Mouse (Mus musculus): Measurements from ENCODE around the gene Nat8. TPM values are rescaled to one million over a fixed set of nuclear protein-coding genes. Genes with fewer than 3 reads are reported as not detected.
"Not testable (repeated sequence)": the region's sequence is repeated elsewhere in the genome, so short reads cannot be mapped to it uniquely, and the experiment has no call there.

The Nat8 gene
- polyA plus RNA-seq, 1 experiment: not detected

DNA sequence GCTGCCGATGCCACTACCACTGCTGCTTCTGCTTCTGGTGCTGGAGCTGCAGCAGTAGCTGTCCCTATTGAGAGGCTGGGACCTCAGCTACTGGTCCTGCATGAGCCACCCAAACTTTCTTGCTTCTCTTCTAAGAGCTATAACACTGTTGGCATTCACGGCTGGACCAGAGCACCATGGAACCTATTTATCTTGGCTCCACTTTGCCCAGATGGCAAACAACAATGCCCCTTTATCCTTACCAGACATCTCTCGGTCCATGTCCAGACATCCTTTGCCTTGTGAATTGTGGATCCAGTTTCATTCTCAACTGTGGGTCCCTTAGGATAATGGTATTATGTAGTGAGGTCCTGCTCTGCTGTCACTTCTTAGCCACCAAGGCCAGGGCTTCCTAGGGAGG lies 29.4 kb upstream of the Nat8 start:
- H3K27me3 ChIP-seq (ENCODE audit: control insufficient read depth): no peaks in the 10 kb centered on the region
- no peaks in the 10 kb centered on the region for H3K9me3 ChIP-seq (ENCODE audit: control insufficient read depth, low read length)
- no peaks in the 10 kb centered on the region for H3K4me1 ChIP-seq (ENCODE audit: control insufficient read depth)
- no peak for TF ChIP-seq TAL1 (IDR thresholded peaks at IDR 0.05; ENCODE audit: low read length)
- TF ChIP-seq GATA1 (IDR thresholded peaks at IDR 0.05; ENCODE audit: low read length): no peak
- H3K4me3 ChIP-seq (replicated peaks): no peak overlapping the region
- no peaks in the 10 kb centered on the region for H3K36me3 ChIP-seq (ENCODE audit: control insufficient read depth)

DNA sequence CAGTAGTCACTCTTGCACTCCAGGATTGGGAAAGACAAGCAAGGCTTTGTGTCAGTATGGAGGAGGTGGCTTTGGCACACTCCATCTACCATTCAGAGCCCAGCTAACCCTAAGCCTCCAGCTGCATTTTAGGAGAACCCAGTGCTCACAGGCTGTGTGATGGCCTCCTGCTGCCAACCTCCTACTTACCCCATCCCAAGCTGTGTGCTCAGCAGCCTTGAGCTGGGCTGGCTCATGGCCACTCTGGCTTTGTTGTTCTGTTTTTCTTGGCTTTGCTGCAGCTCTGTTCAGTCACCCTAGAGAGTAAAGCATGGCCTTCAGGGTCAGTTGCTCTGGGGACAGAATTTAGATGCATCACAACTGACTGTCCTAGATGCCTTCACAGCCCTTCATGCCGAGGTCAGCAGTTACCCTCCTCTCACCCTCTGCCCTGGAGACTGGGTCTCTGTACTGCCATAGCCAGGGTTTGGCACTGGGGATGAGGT lies 24.4 kb upstream of the Nat8 start:
- Histone ChIP-seq H3K27me3 (ENCODE audit: control insufficient read depth) (no peaks in the 10 kb centered on the region), H3K9me3 (ENCODE audit: control insufficient read depth, low read length) (no peaks in the 10 kb centered on the region), H3K4me3 (replicated peaks) (no peak overlapping the region), H3K4me1 (ENCODE audit: control insufficient read depth) (no peaks in the 10 kb centered on the region), H3K36me3 (ENCODE audit: control insufficient read depth) (no peaks in the 10 kb centered on the region)
- TF ChIP-seq GATA1 (IDR thresholded peaks at IDR 0.05; ENCODE audit: low read length) (no peak), TAL1 (IDR thresholded peaks at IDR 0.05; ENCODE audit: low read length) (no peak)

DNA sequence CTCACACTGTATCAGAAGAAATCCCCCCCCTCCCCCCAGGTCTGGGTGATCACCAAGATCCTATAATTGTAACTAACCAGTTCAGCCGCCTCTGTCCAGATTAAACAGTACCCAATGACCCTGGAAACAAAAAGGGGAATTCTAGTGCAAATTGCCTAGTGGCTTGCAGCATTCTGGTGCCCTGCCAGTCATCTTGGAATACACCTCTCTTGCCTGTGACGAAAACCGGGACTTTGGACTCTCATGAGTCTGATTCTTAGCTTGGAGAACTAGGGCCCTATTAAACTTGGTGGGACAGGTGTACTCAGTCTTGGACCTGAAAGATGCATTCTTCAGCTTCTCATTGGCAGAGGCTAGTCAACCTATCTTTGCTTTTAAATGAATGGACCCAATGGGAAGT lies 21.6 kb upstream of the Nat8 start:
- TF ChIP-seq TAL1 (IDR thresholded peaks at IDR 0.05; ENCODE audit: low read length) (no peak), GATA1 (IDR thresholded peaks at IDR 0.05; ENCODE audit: low read length) (no peak)
- no peaks in the 10 kb centered on the region for H3K27me3 ChIP-seq (ENCODE audit: control insufficient read depth)
- no peaks in the 10 kb centered on the region for H3K9me3 ChIP-seq (ENCODE audit: control insufficient read depth, low read length)
- H3K4me3 ChIP-seq (replicated peaks): no peak overlapping the region
- H3K4me1 ChIP-seq (ENCODE audit: control insufficient read depth): no peaks in the 10 kb centered on the region
- no peaks in the 10 kb centered on the region for H3K36me3 ChIP-seq (ENCODE audit: control insufficient read depth)

- H3K4me3 ChIP-seq (replicated peaks): no peak overlapping the region
Measured at GRCm38 (mm10) chr6:85851062-85851773, 19.3 kb upstream of the Nat8 start.

GRCm38 (mm10) chr6:85849240-85849639 lies 17.4 kb upstream of the Nat8 start:
- no peaks in the 10 kb centered on the region for H3K4me1 ChIP-seq (ENCODE audit: control insufficient read depth)
- no peaks in the 10 kb centered on the region for H3K27me3 ChIP-seq (ENCODE audit: control insufficient read depth)
- no peaks in the 10 kb centered on the region for H3K9me3 ChIP-seq (ENCODE audit: control insufficient read depth, low read length)
- no peak overlapping the region for H3K4me3 ChIP-seq (replicated peaks)
- H3K36me3 ChIP-seq (ENCODE audit: control insufficient read depth): no peaks in the 10 kb centered on the region
- TF ChIP-seq GATA1 (IDR thresholded peaks at IDR 0.05; ENCODE audit: low read length) (no peak), TAL1 (IDR thresholded peaks at IDR 0.05; ENCODE audit: low read length) (no peak)

More at GRCm38 (mm10) chr6:85851062-85851773, 19.3 kb upstream of the Nat8 start:
- H3K27me3 ChIP-seq (ENCODE audit: control insufficient read depth): no peaks in the 10 kb centered on the region
- H3K36me3 ChIP-seq (ENCODE audit: control insufficient read depth): no peaks in the 10 kb centered on the region
- no peaks in the 10 kb centered on the region for H3K9me3 ChIP-seq (ENCODE audit: control insufficient read depth, low read length)
- no peaks in the 10 kb centered on the region for H3K4me1 ChIP-seq (ENCODE audit: control insufficient read depth)
- TF ChIP-seq GATA1 (IDR thresholded peaks at IDR 0.05; ENCODE audit: low read length) (no peak), TAL1 (IDR thresholded peaks at IDR 0.05; ENCODE audit: low read length) (no peak)

- H3K4me3 ChIP-seq (replicated peaks): no peak overlapping the region
- no peaks in the 10 kb centered on the region for H3K27me3 ChIP-seq (ENCODE audit: control insufficient read depth)
- TF ChIP-seq TAL1 (IDR thresholded peaks at IDR 0.05; ENCODE audit: low read length) (no peak), GATA1 (IDR thresholded peaks at IDR 0.05; ENCODE audit: low read length) (no peak)
- no peaks in the 10 kb centered on the region for H3K36me3 ChIP-seq (ENCODE audit: control insufficient read depth)
- no peaks in the 10 kb centered on the region for H3K9me3 ChIP-seq (ENCODE audit: control insufficient read depth, low read length)
- H3K4me1 ChIP-seq (ENCODE audit: control insufficient read depth): no peaks in the 10 kb centered on the region
Measured at GRCm38 (mm10) chr6:85848140-85848539, 16.3 kb upstream of the Nat8 start.

GRCm38 (mm10) chr6:85846921-85847320 lies 15.0 kb upstream of the Nat8 start:
- Histone ChIP-seq H3K27me3 (ENCODE audit: control insufficient read depth) (no peaks in the 10 kb centered on the region), H3K4me1 (ENCODE audit: control insufficient read depth) (no peaks in the 10 kb centered on the region), H3K4me3 (replicated peaks) (no peak overlapping the region), H3K9me3 (ENCODE audit: control insufficient read depth, low read length) (no peaks in the 10 kb centered on the region), H3K36me3 (ENCODE audit: control insufficient read depth) (no peaks in the 10 kb centered on the region)
- TF ChIP-seq GATA1 (IDR thresholded peaks at IDR 0.05; ENCODE audit: low read length): no peak
- no peak for TF ChIP-seq TAL1 (IDR thresholded peaks at IDR 0.05; ENCODE audit: low read length)

- not testable (repeated sequence) for H3K4me3 ChIP-seq (replicated peaks); H3K9me3 ChIP-seq (ENCODE audit: control insufficient read depth, low read length); H3K36me3 ChIP-seq (ENCODE audit: control insufficient read depth); H3K27me3 ChIP-seq (ENCODE audit: control insufficient read depth); H3K4me1 ChIP-seq (ENCODE audit: control insufficient read depth)
Measured at GRCm38 (mm10) chr6:85843677-85844458, 12.0 kb upstream of the Nat8 start.

DNA sequence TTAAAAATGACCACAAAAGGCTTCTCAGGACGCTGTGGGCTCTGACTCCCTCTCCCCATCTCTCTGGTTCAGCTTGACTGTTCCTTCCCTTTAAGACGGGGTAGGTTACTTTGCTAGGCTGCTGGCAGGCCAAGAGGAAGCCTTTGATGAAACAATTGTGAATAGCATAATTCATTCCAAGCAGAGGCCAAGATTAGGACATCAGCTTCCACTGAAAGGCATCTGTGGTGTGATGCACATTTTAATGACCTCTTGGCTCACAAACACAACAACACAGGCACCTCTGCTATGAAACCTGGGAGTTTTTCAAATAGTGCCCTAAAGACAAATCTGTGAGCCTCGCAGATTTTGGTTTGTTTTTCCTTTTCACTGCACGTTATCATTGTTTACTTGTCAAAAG lies 8.1 kb upstream of the Nat8 start:
- H3K36me3 ChIP-seq (ENCODE audit: control insufficient read depth): no peaks in the 10 kb centered on the region
- no peak overlapping the region for H3K4me3 ChIP-seq (replicated peaks)
- no peaks in the 10 kb centered on the region for H3K27me3 ChIP-seq (ENCODE audit: control insufficient read depth)
- no peaks in the 10 kb centered on the region for H3K9me3 ChIP-seq (ENCODE audit: control insufficient read depth, low read length)
- TF ChIP-seq TAL1 (IDR thresholded peaks at IDR 0.05; ENCODE audit: low read length) (no peak), GATA1 (IDR thresholded peaks at IDR 0.05; ENCODE audit: low read length) (no peak)
- H3K4me1 ChIP-seq (ENCODE audit: control insufficient read depth): no peaks in the 10 kb centered on the region

All from erythroblast, embryonic 14.5 days (primary cell).